Mouse (Mus musculus) small intestine, adult 2 months (tissue): ENCODE data around the gene Olfr148. TPM values are rescaled to one million over a fixed set of nuclear protein-coding genes. Genes with fewer than 3 reads are reported as not detected.

Experiments
- H3K27ac ChIP-seq: fragments of 200-500 bp; 2 replicates; pipeline ENCODE4 v1.5.1; 2012; ENCODE audit warnings: low read depth, low read length, control low read depth, inconsistent platforms; ENCODE audit not compliant: insufficient read depth
- H3K27me3 ChIP-seq: fragments of 200-500 bp; 2 replicates; pipeline ENCODE4 v1.6.1; 2012; ENCODE audit warnings: mild to moderate bottlenecking, moderate library complexity, low read length, inconsistent platforms; ENCODE audit not compliant: control insufficient read depth, insufficient read depth
- H3K36me3 ChIP-seq: fragments of 200-500 bp; 2 replicates; pipeline ENCODE4 v1.6.1; 2012; ENCODE audit warnings: mild to moderate bottlenecking, low read length, control low read depth, inconsistent platforms; ENCODE audit not compliant: control insufficient read depth, insufficient read depth
- H3K4me1 ChIP-seq: fragments of 200-500 bp; 2 replicates; pipeline ENCODE4 v1.6.1; 2012; ENCODE audit warnings: low read length, inconsistent platforms, mixed read lengths; ENCODE audit not compliant: control insufficient read depth, insufficient read depth, insufficient read length
- H3K4me3 ChIP-seq: fragments of 200-500 bp; 2 replicates; pipeline ENCODE4 v1.5.1; 2012; ENCODE audit warnings: low read depth, mild to moderate bottlenecking, control low read depth, inconsistent platforms, low read length, moderate library complexity
- CTCF ChIP-seq: fragments of 200-500 bp; IDR thresholded peaks from 2 replicates; pipeline ENCODE4 v1.5.1; 2012; ENCODE audit warnings: low read depth, mild to moderate bottlenecking, control low read depth, inconsistent platforms, low read length, moderate library complexity, mixed read lengths; ENCODE audit not compliant: insufficient replicate concordance, insufficient read length; ENCODE audit errors: extremely low read depth
- POLR2A ChIP-seq: fragments of 200-500 bp; IDR thresholded peaks from 2 replicates; pipeline ENCODE4 v1.6.1; 2012; ENCODE audit warnings: low read depth, mild to moderate bottlenecking, control low read depth, inconsistent platforms, low read length, moderate library complexity
- WGBS: fragments of 180-500 bp; shearing (Covaris S2); methylation state at CpG from one replicate; pipeline ENCODE4 v1.1.7; 2018; 5-methylcytosine and 5-hydroxymethylcytosine counted together
- polyA plus RNA-seq: library from polyadenylated mRNA; depleted of rRNA; stranded (reverse); fragments of >200 nt; gene quantifications from 2 replicates; pipeline ENCODE4 v1.2.3, GENCODE M21; 2012; rRNA removed

The Olfr148 gene
- polyA plus RNA-seq = not detected in 2 replicates

DNA sequence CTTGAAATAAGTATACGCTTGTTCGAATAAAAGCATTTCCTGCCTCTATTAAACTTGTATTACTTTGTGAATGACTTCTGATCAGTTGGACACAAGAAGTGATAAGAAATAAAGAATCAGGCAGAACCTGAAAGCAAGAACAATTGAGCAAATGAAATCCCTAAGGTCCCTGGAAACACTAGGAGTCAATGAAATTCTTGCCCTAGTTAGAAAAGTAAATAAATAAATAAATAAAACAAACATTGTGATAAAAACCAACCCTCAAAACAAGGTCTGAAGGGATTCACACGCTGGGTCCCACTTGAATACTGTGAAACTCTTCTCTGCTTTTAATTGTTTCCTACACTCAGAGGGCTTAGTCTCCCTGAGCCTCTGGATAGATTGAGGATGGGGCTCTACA is at the start of gene Olfr148:
Olfr148 (plus strand) TSS at position 301 of the 400 bp plus-strand sequence.
- TF ChIP-seq POLR2A = no peak
- TF ChIP-seq CTCF = no peak
- 69% methylated on average over 3 of the region's 3 CpGs for WGBS
- H3K36me3 ChIP-seq = no peaks in the 10 kb centered on the region

DNA sequence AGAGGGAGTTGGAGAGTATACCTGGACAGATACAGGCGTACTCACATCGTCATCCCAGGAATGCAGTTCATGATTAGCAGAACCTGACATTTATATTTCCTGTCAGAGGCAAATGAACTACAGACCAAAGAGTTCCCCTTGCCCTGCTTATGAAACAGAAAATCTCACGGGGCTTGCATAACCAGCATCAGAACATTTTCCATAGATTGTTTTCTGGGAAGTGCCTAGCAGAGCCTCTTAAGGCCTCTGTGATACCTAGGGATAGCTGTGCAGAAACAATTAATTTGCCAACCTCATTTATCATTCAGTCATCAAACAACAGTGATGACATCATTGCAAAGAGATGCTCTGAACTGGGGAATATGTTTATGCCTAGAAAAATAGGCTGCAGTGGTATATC is 35.0 kb upstream of the Olfr148 start, which contains the start of gene Olfr959:
Olfr959 (minus strand) TSS at position 101 of the 400 bp plus-strand sequence.
- no peaks in the 10 kb centered on the region for H3K27me3 ChIP-seq
- TF ChIP-seq CTCF (no peak), POLR2A (no peak)
- no peak within 1 kb of the TSS for H3K27ac ChIP-seq
- no peaks in the 10 kb centered on the region for H3K36me3 ChIP-seq
- 72% methylated on average over 3 of the region's 3 CpGs for WGBS
- H3K4me3 ChIP-seq = no peak within 1 kb of the TSS
- H3K4me1 ChIP-seq = no peaks in the 10 kb centered on the region

More for the DNA sequence above, at the start of gene Olfr148:
- Histone ChIP-seq H3K27me3 (no peaks in the 10 kb centered on the region), H3K4me3 (no peak within 1 kb of the TSS), H3K4me1 (no peaks in the 10 kb centered on the region), H3K27ac (no peak within 1 kb of the TSS)

DNA sequence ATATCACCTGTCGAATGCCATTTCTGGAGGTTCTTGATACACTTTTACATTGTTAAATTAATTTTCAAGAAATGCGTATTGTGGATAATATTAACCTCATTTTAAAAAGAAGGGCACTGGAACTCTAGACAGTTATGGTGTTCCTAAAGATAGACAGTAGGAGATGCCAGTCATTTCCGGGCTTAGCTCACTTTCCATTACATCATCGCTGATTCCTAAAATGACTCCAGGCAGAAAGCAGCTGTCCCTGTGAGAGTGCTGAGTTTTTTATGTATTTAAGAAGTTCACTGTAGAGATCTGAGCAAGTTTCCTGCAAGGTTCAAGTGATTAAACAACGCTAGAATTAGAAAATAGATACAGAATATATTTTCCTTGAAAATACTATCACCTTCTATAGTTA is 33.4 kb upstream of the Olfr148 start:
- no peaks in the 10 kb centered on the region for H3K36me3 ChIP-seq
- 86% methylated on average over 5 of the region's 5 CpGs for WGBS
- H3K4me3 ChIP-seq = no peak overlapping the region
- H3K27ac ChIP-seq = no peak overlapping the region
- TF ChIP-seq CTCF = no peak
- no peak for TF ChIP-seq POLR2A
- H3K4me1 ChIP-seq = no peaks in the 10 kb centered on the region
- no peaks in the 10 kb centered on the region for H3K27me3 ChIP-seq

DNA sequence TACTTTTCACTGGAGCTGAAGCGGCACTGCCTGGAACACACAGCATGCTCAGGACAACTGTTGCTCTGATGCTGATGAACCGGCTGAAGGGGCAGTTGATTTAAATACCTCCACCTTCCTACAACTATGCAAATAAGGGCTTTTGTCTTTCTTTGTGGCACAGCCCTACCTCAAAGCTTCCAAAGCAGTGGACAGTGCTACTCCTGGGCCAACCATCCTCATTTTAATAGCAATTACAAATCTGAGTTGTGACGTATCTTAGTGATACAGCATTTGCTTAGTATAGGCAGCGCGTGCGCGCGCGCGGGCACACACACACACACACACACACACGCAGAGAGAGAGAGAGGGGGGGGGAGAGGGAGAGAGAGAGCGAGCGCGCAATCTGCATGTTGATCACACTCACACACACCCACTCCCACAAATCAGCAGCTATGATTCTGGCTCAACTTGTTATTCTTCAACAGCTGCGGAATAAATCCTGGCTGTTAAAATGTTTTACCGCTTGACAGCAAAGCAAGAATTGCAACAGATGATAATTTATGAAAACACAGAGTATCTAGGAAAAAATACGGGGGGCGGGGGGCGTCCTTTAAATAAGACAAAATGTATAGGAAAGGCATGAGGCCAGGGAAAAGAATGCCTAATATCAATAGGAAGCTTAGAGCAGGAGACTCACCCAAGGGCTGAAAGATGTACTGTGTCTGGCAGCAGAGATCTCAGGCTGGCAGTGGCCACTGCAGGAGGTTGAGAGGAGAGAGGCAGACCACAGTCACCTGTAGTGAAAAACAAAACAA is 7.7 kb upstream of the Olfr148 start:
- Histone ChIP-seq H3K36me3 (no peaks in the 10 kb centered on the region), H3K4me3 (no peak overlapping the region), H3K4me1 (no peaks in the 10 kb centered on the region), H3K27ac (no peak overlapping the region), H3K27me3 (no peaks in the 10 kb centered on the region)
- WGBS = 2% methylated on average over 19 of the region's 19 CpGs
- no peak for TF ChIP-seq POLR2A
- no peak for TF ChIP-seq CTCF

DNA sequence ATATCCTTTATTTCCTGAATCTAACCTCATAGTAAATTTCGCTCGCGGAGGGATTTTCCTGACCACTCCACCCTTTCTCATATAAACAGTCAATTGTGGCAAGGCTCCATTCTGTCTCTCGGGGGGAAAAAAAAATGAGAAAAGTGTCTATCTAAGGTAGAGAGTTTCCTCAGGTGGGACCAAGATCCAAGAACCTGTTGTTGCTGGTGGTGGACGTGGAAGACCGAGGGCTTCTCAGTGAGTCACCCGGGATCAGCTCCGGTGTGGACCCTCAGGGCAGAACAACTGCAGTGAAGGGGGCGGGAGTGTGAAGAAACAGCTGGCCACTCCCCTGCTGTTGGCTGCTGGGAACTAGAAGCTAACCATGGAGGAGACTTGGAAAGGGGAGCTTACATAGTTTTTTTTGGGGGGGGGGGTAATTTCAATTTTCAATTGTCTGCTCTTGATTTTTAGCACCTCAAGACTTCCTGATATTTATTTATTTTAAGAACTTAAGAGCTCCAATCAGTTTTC is 7.1 kb upstream of the Olfr148 start:
- TF ChIP-seq POLR2A (no peak), CTCF (no peak)
- Histone ChIP-seq H3K4me3 (no peak overlapping the region), H3K27ac (no peak overlapping the region), H3K27me3 (no peaks in the 10 kb centered on the region), H3K36me3 (no peaks in the 10 kb centered on the region), H3K4me1 (no peaks in the 10 kb centered on the region)
- WGBS = 3% methylated on average over 9 of the region's 9 CpGs

DNA sequence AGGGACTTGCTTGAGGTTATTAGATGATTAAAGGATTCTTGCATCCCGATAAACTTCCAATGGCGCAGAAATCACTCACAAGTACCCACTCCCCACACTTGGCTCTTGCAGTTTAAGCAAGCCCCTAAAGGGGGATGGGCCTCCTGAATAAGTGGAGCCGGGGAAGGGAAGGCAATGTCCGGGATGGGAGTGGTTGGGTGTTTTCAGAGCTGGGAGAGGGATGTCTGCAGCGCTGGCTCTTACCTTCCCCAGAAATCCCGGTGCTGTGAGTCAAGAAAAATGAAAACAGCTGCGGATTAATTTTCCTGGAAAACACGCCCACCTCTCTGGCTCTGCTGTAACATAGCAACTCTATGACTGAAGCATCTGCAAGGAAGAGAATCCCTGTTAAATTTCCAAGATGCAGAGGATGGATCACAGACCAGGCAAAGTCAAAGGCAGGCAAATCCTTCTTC is 6.4 kb upstream of the Olfr148 start, which contains the start of gene AW551984:
AW551984 (minus strand) TSS at position 405 of the 455 bp plus-strand sequence.
- 2% methylated on average over 8 of the region's 8 CpGs for WGBS
- H3K4me1 ChIP-seq = no peaks in the 10 kb centered on the region
- TF ChIP-seq CTCF (no peak), POLR2A (no peak)
- H3K36me3 ChIP-seq = no peaks in the 10 kb centered on the region
- no peak within 1 kb of the TSS for H3K27ac ChIP-seq
- H3K27me3 ChIP-seq = no peaks in the 10 kb centered on the region
- no peak within 1 kb of the TSS for H3K4me3 ChIP-seq

DNA sequence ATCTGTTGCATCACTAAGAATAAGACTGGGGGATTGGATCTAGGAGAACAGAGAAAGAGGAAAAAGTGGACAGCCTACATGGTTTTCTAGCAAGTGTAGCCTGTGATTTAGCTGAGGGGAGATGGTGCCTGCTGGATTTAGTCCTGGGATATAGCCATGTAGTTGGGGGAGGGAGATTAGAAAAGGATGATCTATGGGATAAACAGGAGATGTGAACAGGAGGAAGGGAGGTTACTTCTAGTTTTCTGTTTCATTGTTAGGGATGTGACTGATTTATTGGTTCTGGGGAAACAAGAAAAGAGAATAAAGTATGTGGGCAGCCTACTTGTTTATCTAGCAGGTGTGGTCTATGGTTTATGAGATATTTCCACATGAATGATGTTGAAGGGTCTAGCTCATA is 2.0 kb upstream of the Olfr148 start:
- H3K36me3 ChIP-seq = no peaks in the 10 kb centered on the region
- no peak overlapping the region for H3K27ac ChIP-seq
- H3K4me1 ChIP-seq = no peaks in the 10 kb centered on the region
- H3K27me3 ChIP-seq = no peaks in the 10 kb centered on the region
- TF ChIP-seq CTCF (no peak), POLR2A (no peak)
- no peak overlapping the region for H3K4me3 ChIP-seq
